Mouse (Mus musculus): Measurements from ENCODE around the gene Vgll1. TPM values are rescaled to one million over a fixed set of nuclear protein-coding genes. Genes with fewer than 3 reads are reported as not detected.
A peak's percentile ranks its signal among the peaks of the same experiment; 100 is the strongest.

Vgll1 gene
- not detected in 2 replicates for polyA plus RNA-seq (2015; fragmentation: Nextera tagmentation; extraction: Ambion mirVana)

GRCm38 (mm10) chrX:57087806-57088205, at the start of gene Vgll1:
TSS of gene Vgll1 (plus strand) at chrX:57088106.
- H3K9me3 ChIP-seq (replicated peaks; ENCODE audit: control insufficient read depth, low read length): no peaks in the 10 kb centered on the region
- H3K36me3 ChIP-seq (ENCODE audit: control insufficient read depth, insufficient read depth): no peaks in the 10 kb centered on the region
- H3K4me2 ChIP-seq (ENCODE audit: low read depth, low read length): no peak within 1 kb of the TSS
- H3K27ac ChIP-seq (ENCODE audit: low read length): no peak within 1 kb of the TSS
- H3K9ac ChIP-seq (ENCODE audit: low read depth, low read length): no peak within 1 kb of the TSS
- no peak for ATAC-seq (ENCODE audit: low read depth)
- no peaks in the 10 kb centered on the region for H3K27me3 ChIP-seq (ENCODE audit: control insufficient read depth, insufficient read depth, low read depth, low read length)
- no peaks in the 10 kb centered on the region for H3K4me1 ChIP-seq (ENCODE audit: control insufficient read depth, low read depth, low read length)
- H3K4me3 ChIP-seq (ENCODE audit: low read depth, low read length): no peak within 1 kb of the TSS
- WGBS (ENCODE audit: insufficient replicate concordance): 68% methylated on average over 4 of the region's 4 CpGs

- Histone ChIP-seq H3K27me3 (ENCODE audit: control insufficient read depth, insufficient read depth, low read depth, low read length) (no peaks in the 10 kb centered on the region), H3K4me3 (ENCODE audit: low read depth, low read length) (no peak within 1 kb of the TSS), H3K9ac (ENCODE audit: low read depth, low read length) (no peak within 1 kb of the TSS), H3K27ac (ENCODE audit: low read length) (no peak within 1 kb of the TSS), H3K4me2 (ENCODE audit: low read depth, low read length) (no peak within 1 kb of the TSS), H3K4me1 (ENCODE audit: control insufficient read depth, low read depth, low read length) (no peaks in the 10 kb centered on the region), H3K9me3 (replicated peaks; ENCODE audit: control insufficient read depth, low read length) (no peaks in the 10 kb centered on the region), H3K36me3 (ENCODE audit: control insufficient read depth, insufficient read depth) (no peaks in the 10 kb centered on the region)
- 62% methylated on average over 5 of the region's 5 CpGs for WGBS (ENCODE audit: insufficient replicate concordance)
- ATAC-seq (ENCODE audit: low read depth): no peak
Measured at GRCm38 (mm10) chrX:57042774-57043173, 45.1 kb upstream of the Vgll1 start, which contains the start of gene Brs3. TSS of gene Brs3 (plus strand) at chrX:57043074.

- H3K4me1 ChIP-seq (ENCODE audit: control insufficient read depth, low read depth, low read length): no peaks in the 10 kb centered on the region
- H3K9me3 ChIP-seq (replicated peaks; ENCODE audit: control insufficient read depth, low read length): no peaks in the 10 kb centered on the region
- no peak for ATAC-seq (ENCODE audit: low read depth)
- no peak overlapping the region for H3K9ac ChIP-seq (ENCODE audit: low read depth, low read length)
- H3K36me3 ChIP-seq (ENCODE audit: control insufficient read depth, insufficient read depth): no peaks in the 10 kb centered on the region
- 65% methylated on average over 6 of the region's 6 CpGs for WGBS (ENCODE audit: insufficient replicate concordance)
- no peak overlapping the region for H3K4me3 ChIP-seq (ENCODE audit: low read depth, low read length)
- H3K4me2 ChIP-seq (ENCODE audit: low read depth, low read length): no peak overlapping the region
- no peaks in the 10 kb centered on the region for H3K27me3 ChIP-seq (ENCODE audit: control insufficient read depth, insufficient read depth, low read depth, low read length)
- no peak overlapping the region for H3K27ac ChIP-seq (ENCODE audit: low read length)
Measured at GRCm38 (mm10) chrX:57043869-57044268, 44.0 kb upstream of the Vgll1 start.

GRCm38 (mm10) chrX:57052848-57053173, 35.1 kb upstream of the Vgll1 start:
- H3K27ac ChIP-seq (ENCODE audit: low read length): no peak overlapping the region
- H3K4me3 ChIP-seq (ENCODE audit: low read depth, low read length): peak overlapping the region; percentile 74
- H3K36me3 ChIP-seq (ENCODE audit: control insufficient read depth, insufficient read depth): no peaks in the 10 kb centered on the region
- 12% methylated on average over 4 of the region's 4 CpGs for WGBS (ENCODE audit: insufficient replicate concordance)
- H3K27me3 ChIP-seq (ENCODE audit: control insufficient read depth, insufficient read depth, low read depth, low read length): no peaks in the 10 kb centered on the region
- H3K4me1 ChIP-seq (ENCODE audit: control insufficient read depth, low read depth, low read length): no peaks in the 10 kb centered on the region; the same call in 1 of the 2 replicates
- peak overlapping the region; percentile 69 for H3K4me2 ChIP-seq (ENCODE audit: low read depth, low read length)
- H3K9ac ChIP-seq (ENCODE audit: low read depth, low read length): peak overlapping the region; percentile 72
- no peaks in the 10 kb centered on the region for H3K9me3 ChIP-seq (replicated peaks; ENCODE audit: control insufficient read depth, low read length)
- ATAC-seq (ENCODE audit: low read depth): peak; percentile 3; the same call in 1 of the 2 replicates

GRCm38 (mm10) chrX:57053174-57053992, 34.5 kb upstream of the Vgll1 start, which contains the start of gene Htatsf1:
TSS of gene Htatsf1 (plus strand) at chrX:57053583.
- ATAC-seq (ENCODE audit: low read depth): peak; percentile 94
- H3K9ac ChIP-seq (ENCODE audit: low read depth, low read length): peak within 1 kb of the TSS; percentile 72
- WGBS (ENCODE audit: insufficient replicate concordance): 19% methylated on average over 75 of the region's 85 CpGs
- peak within 1 kb of the TSS; percentile 69 for H3K4me2 ChIP-seq (ENCODE audit: low read depth, low read length)
- no peaks in the 10 kb centered on the region; the same call in 1 of the 2 replicates for H3K4me1 ChIP-seq (ENCODE audit: control insufficient read depth, low read depth, low read length)
- no peaks in the 10 kb centered on the region for H3K27me3 ChIP-seq (ENCODE audit: control insufficient read depth, insufficient read depth, low read depth, low read length)
- peak within 1 kb of the TSS; percentile 80 for H3K27ac ChIP-seq (ENCODE audit: low read length)
- H3K4me3 ChIP-seq (ENCODE audit: low read depth, low read length): peak within 1 kb of the TSS; percentile 74
- no peaks in the 10 kb centered on the region for H3K36me3 ChIP-seq (ENCODE audit: control insufficient read depth, insufficient read depth)
- no peaks in the 10 kb centered on the region for H3K9me3 ChIP-seq (replicated peaks; ENCODE audit: control insufficient read depth, low read length)

- WGBS (ENCODE audit: insufficient replicate concordance): 24% methylated on average over 11 of the region's 11 CpGs
- peak overlapping the region; percentile 72 for H3K9ac ChIP-seq (ENCODE audit: low read depth, low read length)
- H3K36me3 ChIP-seq (ENCODE audit: control insufficient read depth, insufficient read depth): no peaks in the 10 kb centered on the region
- H3K4me2 ChIP-seq (ENCODE audit: low read depth, low read length): peak overlapping the region; percentile 69
- H3K9me3 ChIP-seq (replicated peaks; ENCODE audit: control insufficient read depth, low read length): no peaks in the 10 kb centered on the region
- no peaks in the 10 kb centered on the region for H3K27me3 ChIP-seq (ENCODE audit: control insufficient read depth, insufficient read depth, low read depth, low read length)
- H3K4me1 ChIP-seq (ENCODE audit: control insufficient read depth, low read depth, low read length): no peaks in the 10 kb centered on the region; the same call in 1 of the 2 replicates
- H3K4me3 ChIP-seq (ENCODE audit: low read depth, low read length): peak overlapping the region; percentile 74
- ATAC-seq (ENCODE audit: low read depth): no peak
- H3K27ac ChIP-seq (ENCODE audit: low read length): no peak overlapping the region
Measured at GRCm38 (mm10) chrX:57053993-57054385, 33.9 kb upstream of the Vgll1 start.

- Histone ChIP-seq H3K36me3 (ENCODE audit: control insufficient read depth, insufficient read depth) (no peaks in the 10 kb centered on the region), H3K9me3 (replicated peaks; ENCODE audit: control insufficient read depth, low read length) (no peaks in the 10 kb centered on the region), H3K9ac (ENCODE audit: low read depth, low read length) (no peak overlapping the region), H3K27me3 (ENCODE audit: control insufficient read depth, insufficient read depth, low read depth, low read length) (no peaks in the 10 kb centered on the region), H3K27ac (ENCODE audit: low read length) (no peak overlapping the region), H3K4me3 (ENCODE audit: low read depth, low read length) (no peak overlapping the region), H3K4me1 (ENCODE audit: control insufficient read depth, low read depth, low read length) (no peaks in the 10 kb centered on the region), H3K4me2 (ENCODE audit: low read depth, low read length) (no peak overlapping the region)
- WGBS (ENCODE audit: insufficient replicate concordance): 60% methylated on average over 5 of the region's 5 CpGs
- no peak for ATAC-seq (ENCODE audit: low read depth)
Measured at GRCm38 (mm10) chrX:57081496-57081895, 6.4 kb upstream of the Vgll1 start.

- Histone ChIP-seq H3K27me3 (ENCODE audit: control insufficient read depth, insufficient read depth, low read depth, low read length) (no peaks in the 10 kb centered on the region), H3K4me1 (ENCODE audit: control insufficient read depth, low read depth, low read length) (no peaks in the 10 kb centered on the region), H3K9ac (ENCODE audit: low read depth, low read length) (no peak overlapping the region), H3K27ac (ENCODE audit: low read length) (no peak overlapping the region), H3K4me3 (ENCODE audit: low read depth, low read length) (no peak overlapping the region), H3K9me3 (replicated peaks; ENCODE audit: control insufficient read depth, low read length) (no peaks in the 10 kb centered on the region), H3K4me2 (ENCODE audit: low read depth, low read length) (no peak overlapping the region), H3K36me3 (ENCODE audit: control insufficient read depth, insufficient read depth) (no peaks in the 10 kb centered on the region)
- WGBS (ENCODE audit: insufficient replicate concordance): 88% methylated on average over 1 of the region's 1 CpGs
- no peak for ATAC-seq (ENCODE audit: low read depth)
Measured at GRCm38 (mm10) chrX:57103415-57103814, 15.5 kb downstream of the Vgll1 start.

- no peaks in the 10 kb centered on the region for H3K9me3 ChIP-seq (replicated peaks; ENCODE audit: control insufficient read depth, low read length)
- 53% methylated on average over 3 of the region's 3 CpGs for WGBS (ENCODE audit: insufficient replicate concordance)
- no peaks in the 10 kb centered on the region for H3K27me3 ChIP-seq (ENCODE audit: control insufficient read depth, insufficient read depth, low read depth, low read length)
- H3K4me2 ChIP-seq (ENCODE audit: low read depth, low read length): no peak overlapping the region
- H3K27ac ChIP-seq (ENCODE audit: low read length): no peak overlapping the region
- H3K4me3 ChIP-seq (ENCODE audit: low read depth, low read length): no peak overlapping the region
- no peaks in the 10 kb centered on the region for H3K4me1 ChIP-seq (ENCODE audit: control insufficient read depth, low read depth, low read length)
- no peak for ATAC-seq (ENCODE audit: low read depth)
- H3K36me3 ChIP-seq (ENCODE audit: control insufficient read depth, insufficient read depth): no peaks in the 10 kb centered on the region
- H3K9ac ChIP-seq (ENCODE audit: low read depth, low read length): no peak overlapping the region
Measured at GRCm38 (mm10) chrX:57106956-57107355, 19.1 kb downstream of the Vgll1 start.

Measured in liver, embryonic 16.5 days (tissue).